Mouse (Mus musculus) layer of hippocampus, adult 11-12 months (tissue): ENCODE results near the gene Aph1b.
A peak's percentile ranks its signal among the peaks of the same experiment; 100 is the strongest.
"Not testable (repeated sequence)": the region's sequence is repeated elsewhere in the genome, so short reads cannot be mapped to it uniquely, and the experiment has no call there.

Experiments used
- DNase-seq: peaks from one replicate; pipeline ENCODE4 v3.0.0; 2022; ENCODE audit warnings: low spot score

Aph1b gene

DNA sequence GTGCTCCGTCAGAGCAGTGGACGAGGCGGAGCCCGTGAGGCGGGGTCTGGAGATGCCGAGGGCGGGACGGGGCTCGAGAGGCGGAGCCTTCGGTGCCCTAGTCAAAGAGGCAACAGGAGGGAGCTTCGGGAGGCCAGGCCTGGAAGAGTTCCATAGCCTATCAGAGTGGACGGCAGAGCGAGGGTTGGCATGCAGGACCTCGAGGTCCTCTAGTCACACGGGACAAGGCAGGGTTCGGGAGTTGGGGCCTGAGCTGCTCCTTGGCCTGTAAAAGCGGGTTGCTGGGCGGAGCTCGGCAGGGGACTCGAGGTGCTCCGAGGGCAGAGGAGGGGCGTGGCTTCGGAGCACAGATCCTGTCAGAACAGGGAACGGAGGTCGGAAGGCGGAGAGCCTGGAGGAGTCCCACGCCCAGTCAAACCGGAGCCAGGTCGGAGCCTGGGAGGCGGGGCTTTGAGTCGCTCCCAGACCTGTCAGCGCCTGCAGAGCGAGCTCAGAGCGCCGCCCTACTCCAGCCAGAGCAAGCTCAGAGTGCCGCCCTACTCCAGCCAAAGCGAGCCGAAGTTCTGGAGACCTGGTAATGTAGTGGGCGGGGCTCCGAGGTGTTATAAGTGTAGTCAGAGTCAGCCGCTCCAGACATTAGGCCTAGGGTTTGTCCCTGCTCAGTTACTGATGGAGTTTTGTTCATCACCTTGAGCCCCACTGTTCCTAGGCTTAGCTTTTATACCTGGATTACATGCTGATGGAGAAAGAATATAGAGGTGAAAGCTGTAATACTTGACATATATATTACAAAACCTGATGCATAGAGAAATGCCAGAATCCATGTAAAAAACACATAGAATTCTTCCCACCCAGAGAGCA, at the start of gene Aph1b:
Gene Aph1b (minus strand): TSS at position 27 of the 861 bp plus-strand sequence.
- DNase-seq: peak; percentile 94

DNA sequence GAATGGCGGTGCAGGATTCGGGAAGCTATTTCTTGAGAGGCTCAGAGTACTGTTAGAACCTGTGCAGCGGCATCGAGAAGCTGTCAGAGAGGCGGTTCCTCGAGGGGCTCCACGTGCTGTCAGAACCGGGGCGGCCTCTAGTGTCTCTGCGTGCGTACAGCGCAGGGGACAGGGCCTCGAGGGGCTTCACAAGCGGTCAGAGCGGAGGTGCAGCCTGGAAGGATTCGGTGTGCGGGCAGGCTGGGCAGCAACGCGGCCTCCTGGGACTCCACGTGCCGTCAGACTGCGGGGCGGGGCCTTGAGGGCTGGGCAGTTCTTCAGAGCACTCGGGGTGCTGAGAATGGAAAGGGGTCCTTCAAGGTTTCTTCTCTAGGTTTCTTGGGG, 39.8 kb upstream of the Aph1b start:
- DNase-seq: no peak

- peak; percentile 99 for DNase-seq
Observed at GRCm38 (mm10) chr9:66834318-66835096, 39.2 kb upstream of the Aph1b start, which contains the start of gene Aph1c. Aph1c (minus strand) TSS chr9:66834726.

GRCm38 (mm10) chr9:66833851-66834250, 38.6 kb upstream of the Aph1b start:
- no peak for DNase-seq

DNA sequence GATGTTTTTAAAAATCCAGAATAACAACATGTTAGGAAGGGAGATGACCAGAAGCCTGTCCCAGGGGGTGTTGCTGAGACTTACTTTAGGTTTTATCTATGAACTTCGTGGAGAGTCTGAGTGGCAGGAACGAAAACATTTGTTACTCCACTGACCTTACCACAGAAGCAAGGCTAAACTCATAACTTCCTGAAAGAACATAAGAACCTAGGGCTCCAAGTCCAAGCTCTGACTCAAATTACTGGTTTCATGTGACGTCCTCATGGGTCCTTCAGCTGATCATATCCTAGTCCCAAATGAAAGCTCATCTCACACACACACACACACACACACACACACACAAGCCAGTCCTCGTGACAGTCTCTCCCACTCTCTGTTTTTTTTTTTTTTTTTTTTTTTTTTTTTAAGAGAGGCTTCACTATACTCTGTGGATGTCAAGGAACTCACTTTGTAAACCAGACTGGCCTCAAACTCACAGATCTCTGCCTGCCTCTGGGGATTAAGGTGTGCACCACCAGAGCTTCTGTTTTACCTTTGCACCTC, 37.1 kb upstream of the Aph1b start:
- no peak for DNase-seq

DNA sequence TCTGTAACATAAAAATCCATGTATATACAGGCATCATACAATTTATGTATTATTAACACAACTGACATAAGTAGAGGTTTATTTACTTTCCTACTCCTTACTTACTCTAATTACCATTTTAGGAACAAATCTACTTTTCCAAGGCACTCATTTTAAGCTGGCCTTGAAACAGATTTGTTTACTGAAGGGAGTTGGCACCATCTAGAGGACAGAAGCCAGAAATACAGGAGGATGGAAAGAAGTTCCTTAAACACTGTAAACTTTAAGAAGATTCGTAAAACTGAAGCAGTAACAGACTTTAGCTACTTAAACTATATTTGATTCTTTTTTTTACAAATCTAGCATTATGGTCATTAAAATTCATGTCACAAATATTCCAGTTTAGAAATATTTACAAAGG, 30.7 kb upstream of the Aph1b start:
- peak; percentile 34 for DNase-seq

DNA sequence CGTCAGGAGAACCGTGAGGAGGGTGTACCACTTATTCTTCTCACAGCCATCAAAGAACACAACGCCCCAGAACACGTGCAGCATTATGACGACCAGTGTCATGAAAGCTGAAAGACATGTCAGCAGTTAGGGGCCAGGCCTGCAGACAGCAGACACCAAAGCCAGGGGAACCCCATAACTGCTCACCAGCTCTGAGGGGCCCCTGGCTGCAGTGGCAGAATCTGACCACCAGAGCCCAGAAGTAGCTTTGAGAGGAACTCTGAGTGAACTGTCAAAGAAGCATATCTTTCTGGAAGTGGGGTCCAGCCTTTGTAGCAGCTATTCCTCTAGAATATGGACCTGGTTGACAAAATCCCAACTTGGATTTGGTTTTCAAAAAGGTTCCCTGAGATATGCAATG, 27.0 kb upstream of the Aph1b start:
- DNase-seq: not testable (repeated sequence)

GRCm38 (mm10) chr9:66820996-66821395, 25.7 kb upstream of the Aph1b start:
- DNase-seq: no peak

- no peak for DNase-seq
Observed at GRCm38 (mm10) chr9:66813392-66813791, 18.1 kb upstream of the Aph1b start.

DNA sequence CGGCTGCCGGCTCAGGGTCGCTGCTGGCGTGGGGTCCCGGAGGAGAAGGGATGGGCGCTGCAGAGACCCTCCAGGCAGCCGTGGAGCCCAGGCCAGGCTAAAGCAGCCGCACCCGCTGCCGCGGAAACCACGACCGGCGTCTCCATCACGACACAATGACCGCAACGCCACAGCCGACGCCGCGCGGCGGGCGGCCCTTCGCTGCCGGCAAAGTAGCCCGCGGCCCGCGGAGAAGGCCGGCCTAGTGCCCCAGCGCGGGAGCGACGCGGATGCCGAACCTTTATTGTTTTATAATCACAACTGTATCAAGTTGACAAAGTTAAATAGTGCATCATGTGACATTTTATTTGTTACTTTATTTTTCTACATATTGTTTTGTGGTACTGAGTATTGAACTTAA, 10.7 kb upstream of the Aph1b start:
- DNase-seq: not testable (repeated sequence)

DNA sequence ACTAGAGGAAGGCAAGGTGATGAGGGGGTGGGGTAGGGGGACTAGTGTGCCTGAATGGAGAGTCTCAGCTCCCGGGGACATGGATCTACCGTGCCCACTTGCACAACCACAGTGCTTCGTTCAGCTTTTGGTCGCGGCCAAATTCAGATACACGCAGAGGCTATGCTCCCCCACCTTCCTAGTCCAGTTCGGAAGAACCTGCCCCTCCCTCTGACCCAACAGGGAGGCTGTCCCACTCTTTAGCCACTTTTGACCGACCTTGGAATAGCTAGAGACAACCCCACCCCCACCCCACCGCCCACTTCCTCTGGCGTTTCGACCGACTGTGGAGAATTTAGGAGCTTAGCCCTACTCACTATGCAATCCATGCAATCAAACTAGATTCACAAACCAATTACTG, 6.7 kb upstream of the Aph1b start:
- no peak for DNase-seq

DNA sequence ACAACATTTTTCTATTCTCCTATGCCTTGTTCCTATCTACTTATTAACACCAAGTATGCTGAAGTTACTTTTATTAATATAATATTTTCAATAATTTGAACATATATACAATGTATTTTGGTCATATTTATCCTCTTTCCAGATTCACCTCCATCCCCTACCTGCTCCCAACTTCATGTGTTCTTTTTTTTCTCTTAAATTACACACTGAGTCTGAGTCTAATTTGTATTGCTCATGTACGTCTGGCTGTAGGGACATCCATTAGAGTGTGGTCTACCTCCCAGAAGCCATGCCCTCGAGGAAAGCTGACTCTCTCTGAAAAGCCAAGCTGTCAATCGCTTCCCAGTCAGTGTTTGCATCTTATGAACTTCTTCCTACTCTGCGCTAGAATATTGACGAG, 1.4 kb upstream of the Aph1b start, which contains the start of gene Gm10647:
Gene Gm10647 (plus strand): TSS at position 301 of the 400 bp plus-strand sequence.
- no peak for DNase-seq

DNA sequence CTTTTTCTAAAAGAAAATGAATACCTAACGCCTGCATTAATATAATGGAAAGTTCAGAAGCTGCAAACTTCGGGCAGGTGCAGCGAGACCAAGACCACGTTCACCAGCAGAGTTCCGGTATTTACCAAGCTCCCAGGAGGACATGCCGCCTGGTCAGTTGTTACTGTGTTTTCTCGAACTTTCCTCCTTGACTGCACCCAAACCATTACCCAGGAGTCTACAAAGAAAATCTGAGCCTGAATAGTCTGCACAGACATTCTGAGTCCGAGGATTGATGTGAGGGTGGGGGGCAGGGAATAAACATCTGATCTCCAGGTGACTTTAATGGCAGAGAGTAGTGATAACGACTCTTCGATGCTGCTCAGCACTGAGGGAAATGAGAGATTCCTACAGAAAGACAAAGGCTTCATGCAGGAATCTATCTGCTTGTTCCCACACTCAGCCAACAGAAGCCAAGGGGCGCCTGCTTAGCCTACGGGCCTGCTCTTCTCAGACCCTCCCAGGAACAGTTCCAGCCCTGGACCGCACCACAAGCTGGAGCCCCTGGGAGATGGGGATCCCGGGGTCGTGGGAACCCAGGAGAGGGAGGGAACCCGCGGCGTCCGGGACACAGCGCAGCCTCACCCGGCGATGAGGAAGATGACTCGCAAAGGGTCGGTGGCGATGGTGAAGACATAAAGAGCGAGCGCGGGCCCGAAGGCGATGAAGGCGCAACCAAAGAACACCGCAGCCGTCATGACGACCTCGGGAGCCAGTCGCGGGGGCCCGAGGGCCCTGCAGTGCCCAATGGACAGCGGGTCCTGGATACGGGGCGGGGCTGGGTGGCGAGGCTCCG, 444 bp downstream of the Aph1b start:
- no peak for DNase-seq

- DNase-seq: peak; percentile 19
Observed at GRCm38 (mm10) chr9:66787821-66788220, 7.5 kb downstream of the Aph1b start.

DNA sequence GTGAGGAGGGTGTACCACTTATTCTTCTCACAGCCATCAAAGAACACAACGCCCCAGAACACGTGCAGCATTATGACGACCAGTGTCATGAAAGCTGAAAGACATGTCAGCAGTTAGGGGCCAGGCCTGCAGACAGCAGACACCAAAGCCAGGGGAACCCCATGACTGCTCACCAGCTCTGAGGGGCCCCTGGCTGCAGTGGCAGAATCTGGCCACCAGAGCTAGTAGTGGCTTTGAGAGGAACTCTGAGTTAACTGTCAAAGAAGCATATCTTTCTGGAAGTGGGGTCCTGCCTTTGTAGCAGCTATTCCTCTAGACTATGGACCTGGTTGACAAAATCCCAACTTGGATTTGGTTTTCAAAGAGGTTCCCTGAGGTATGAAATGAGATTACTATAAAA, 10.7 kb downstream of the Aph1b start:
- not testable (repeated sequence) for DNase-seq

DNA sequence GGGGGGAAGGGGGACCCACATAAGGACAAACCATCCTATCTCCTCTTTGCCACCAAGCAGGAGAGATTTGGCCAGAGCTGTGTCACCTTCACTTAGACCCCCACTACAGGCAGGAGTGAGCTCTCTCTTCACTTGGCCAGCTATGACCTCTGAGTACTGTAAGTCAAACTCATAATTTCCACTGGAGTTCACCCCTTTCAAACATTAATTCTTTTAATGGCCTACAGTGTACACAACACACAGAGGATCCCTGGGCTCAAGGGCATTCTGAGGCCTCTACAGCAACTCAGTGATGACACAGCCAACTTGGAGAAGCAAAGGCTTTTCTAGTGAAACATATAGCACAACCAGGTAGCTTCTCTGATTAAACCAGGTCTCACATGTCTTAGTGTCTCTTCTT, 24.6 kb downstream of the Aph1b start:
- no peak for DNase-seq

DNA sequence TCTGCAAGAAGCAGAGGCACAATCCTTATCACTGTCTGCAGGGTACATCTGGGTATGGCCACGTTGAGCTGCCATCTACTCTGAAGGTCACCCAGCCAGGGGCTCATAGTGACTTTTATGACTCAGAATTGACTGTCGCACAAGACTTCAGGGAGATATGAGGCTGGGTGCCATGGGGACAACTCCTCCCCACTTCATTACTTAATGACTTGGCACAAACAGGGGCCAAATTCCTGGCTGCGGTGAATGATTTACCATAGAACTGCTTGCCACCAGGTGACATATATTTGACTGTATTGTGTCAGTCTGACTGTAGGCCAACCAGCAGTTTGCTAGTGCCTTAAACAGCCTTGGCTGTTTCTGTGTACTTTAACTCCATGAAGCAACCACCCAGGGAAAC, 26.0 kb downstream of the Aph1b start:
- DNase-seq: no peak

DNA sequence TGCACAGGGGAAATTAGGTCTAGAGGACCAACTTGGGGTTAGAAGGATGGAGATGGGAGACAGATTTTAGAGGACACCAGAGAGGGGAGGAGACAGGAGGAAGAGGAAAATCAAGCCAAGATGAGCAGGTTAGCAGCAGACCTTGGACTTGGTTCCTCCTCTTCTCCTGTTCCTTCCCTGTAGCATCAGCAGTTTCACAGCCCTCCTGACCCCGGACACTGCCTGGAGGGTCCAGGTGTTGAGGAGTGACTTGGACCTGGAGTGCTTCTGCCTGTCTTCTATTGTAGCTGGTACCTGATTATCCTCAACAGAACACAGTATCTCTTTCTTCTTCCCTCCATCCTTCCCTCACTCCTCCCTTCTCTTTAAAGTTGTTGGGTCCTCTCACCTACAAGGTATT, 26.6 kb downstream of the Aph1b start:
- no peak for DNase-seq

DNA sequence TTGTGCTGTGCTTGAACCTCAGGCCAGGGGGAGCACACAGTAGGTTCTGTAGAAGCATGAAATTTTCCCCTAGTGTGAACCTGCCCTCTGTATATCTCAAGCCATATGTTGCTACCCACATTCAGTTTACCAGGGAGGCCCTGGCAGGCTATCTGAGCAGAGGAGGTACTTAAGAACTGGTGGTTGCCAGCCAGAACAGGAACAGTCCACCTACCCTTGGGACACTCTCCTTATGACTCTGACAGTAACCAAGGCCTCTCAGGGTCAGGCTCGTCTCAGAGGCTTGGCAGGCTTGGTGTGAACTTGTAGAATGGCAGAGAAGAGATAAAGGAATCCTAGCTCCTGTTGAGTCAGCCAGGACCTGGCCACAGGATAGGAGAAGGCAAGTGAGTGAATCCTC, 34.3 kb downstream of the Aph1b start:
- no peak for DNase-seq

GRCm38 (mm10) chr9:66752849-66753248, 42.4 kb downstream of the Aph1b start:
- no peak for DNase-seq

- no peak for DNase-seq
Observed at GRCm38 (mm10) chr9:66748390-66748789, 46.9 kb downstream of the Aph1b start.

GRCm38 (mm10) chr9:66744531-66744930, 50.8 kb downstream of the Aph1b start:
- no peak for DNase-seq
